Mouse (Mus musculus) limb, embryonic 12.5 days (tissue): Measurements from ENCODE around the gene Lctl. TPM values are rescaled to one million over a fixed set of nuclear protein-coding genes. Genes with fewer than 3 reads are reported as not detected.
"Not testable (repeated sequence)": the region's sequence is repeated elsewhere in the genome, so short reads cannot be mapped to it uniquely, and the experiment has no call there.

Source experiments
- ATAC-seq: fragments of 200-750 bp; cut with Nextera tagmentation; 2 replicates; pipeline ENCODE4 v1.8.0; 2017; ENCODE audit warnings: low read depth, moderate TSS enrichment; ENCODE audit not compliant: insufficient number of reproducible peaks, insufficient read depth, low FRiP score, low TSS enrichment
- H3K27ac ChIP-seq: fragments of 300-500 bp; sonication (generic); 2 replicates; pipeline ENCODE4 v1.5.1; 2016; ENCODE audit warnings: mild to moderate bottlenecking, moderate library complexity
- H3K27me3 ChIP-seq: fragments of 300-500 bp; sonication (generic); 2 replicates; pipeline ENCODE4 v1.6.1; 2016; ENCODE audit warnings: mild to moderate bottlenecking, moderate library complexity
- H3K36me3 ChIP-seq: fragments of 300-500 bp; sonication (generic); 2 replicates; pipeline ENCODE4 v1.6.1; 2016; ENCODE audit warnings: mild to moderate bottlenecking, moderate library complexity
- H3K4me1 ChIP-seq: fragments of 300-500 bp; sonication (generic); replicated peaks from 2 replicates; pipeline ENCODE4 v1.6.1; 2016
- H3K4me2 ChIP-seq: fragments of 300-500 bp; sonication (generic); 2 replicates; pipeline ENCODE4 v1.6.1; 2016; ENCODE audit warnings: mild to moderate bottlenecking, moderate library complexity
- H3K4me3 ChIP-seq: fragments of 300-500 bp; sonication (generic); replicated peaks from 2 replicates; pipeline ENCODE4 v1.5.1; 2016; ENCODE audit warnings: mild to moderate bottlenecking
- H3K9ac ChIP-seq: fragments of 300-500 bp; sonication (generic); replicated peaks from 2 replicates; pipeline ENCODE4 v1.6.1; 2016; ENCODE audit warnings: mild to moderate bottlenecking, moderate library complexity
- H3K9me3 ChIP-seq: fragments of 300-500 bp; sonication (generic); 2 replicates; pipeline ENCODE4 v1.6.1; 2016; ENCODE audit warnings: mild to moderate bottlenecking, moderate library complexity
- WGBS: fragments of 180-500 bp; shearing (Covaris S2); methylation state at CpG from one replicate; pipeline ENCODE4 v1.1.7; 2016; 5-methylcytosine and 5-hydroxymethylcytosine counted together
- polyA plus RNA-seq: library from polyadenylated mRNA; unstranded; fragments of >200 nt; fragmentation: Nextera tagmentation; extraction: Ambion mirVana; gene quantifications from 2 replicates; pipeline ENCODE4 v1.2.1, GENCODE M21; 2016

The Lctl gene
- polyA plus RNA-seq, 1 experiment from 2014 or later, result not detected

DNA sequence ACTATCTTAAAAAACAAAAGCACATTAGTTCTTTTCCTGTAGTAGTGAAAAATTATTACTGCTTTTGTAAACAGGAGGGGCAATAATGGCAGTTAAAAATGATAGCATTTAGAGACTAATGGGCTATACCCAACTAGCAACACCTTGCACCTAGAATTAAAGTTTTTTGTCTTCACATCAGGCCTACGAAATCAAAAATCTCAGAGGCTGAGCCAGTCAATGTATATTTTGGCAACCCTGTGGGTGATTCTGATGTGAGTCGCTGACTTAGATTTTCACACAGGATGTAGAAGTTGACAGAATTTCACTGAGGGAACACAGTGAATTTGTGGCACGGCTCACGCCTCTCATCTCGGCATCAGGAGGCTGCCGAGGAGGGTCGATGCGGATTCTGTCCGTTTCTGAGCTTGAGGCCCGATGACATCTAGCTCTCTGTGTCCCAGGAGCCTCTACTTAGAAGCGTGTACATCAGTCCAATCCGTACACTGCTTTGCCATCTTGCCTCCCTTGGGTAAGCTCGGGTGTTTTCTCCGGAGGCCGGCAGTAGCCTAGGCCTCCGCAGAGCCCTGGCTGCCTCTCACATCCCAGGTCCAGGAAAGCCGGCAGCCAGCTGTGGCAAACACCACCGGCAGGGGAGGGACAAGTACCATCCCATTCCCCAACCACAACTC, 55.3 kb downstream of the Lctl start:
- Histone ChIP-seq H3K9me3 (no peaks in the 10 kb centered on the region), H3K9ac (peak overlapping the region; percentile 89), H3K4me2 (peak overlapping the region; percentile 87), H3K4me1 (peaks cover 26% of the 10 kb centered on the region), H3K4me3 (peak overlapping the region; percentile 86), H3K36me3 (peaks cover 35% of the 10 kb centered on the region), H3K27ac (peak overlapping the region; percentile 89), H3K27me3 (no peaks in the 10 kb centered on the region)
- WGBS, result 3% methylated on average over 18 of the region's 18 CpGs
- peak; percentile 71 for ATAC-seq

DNA sequence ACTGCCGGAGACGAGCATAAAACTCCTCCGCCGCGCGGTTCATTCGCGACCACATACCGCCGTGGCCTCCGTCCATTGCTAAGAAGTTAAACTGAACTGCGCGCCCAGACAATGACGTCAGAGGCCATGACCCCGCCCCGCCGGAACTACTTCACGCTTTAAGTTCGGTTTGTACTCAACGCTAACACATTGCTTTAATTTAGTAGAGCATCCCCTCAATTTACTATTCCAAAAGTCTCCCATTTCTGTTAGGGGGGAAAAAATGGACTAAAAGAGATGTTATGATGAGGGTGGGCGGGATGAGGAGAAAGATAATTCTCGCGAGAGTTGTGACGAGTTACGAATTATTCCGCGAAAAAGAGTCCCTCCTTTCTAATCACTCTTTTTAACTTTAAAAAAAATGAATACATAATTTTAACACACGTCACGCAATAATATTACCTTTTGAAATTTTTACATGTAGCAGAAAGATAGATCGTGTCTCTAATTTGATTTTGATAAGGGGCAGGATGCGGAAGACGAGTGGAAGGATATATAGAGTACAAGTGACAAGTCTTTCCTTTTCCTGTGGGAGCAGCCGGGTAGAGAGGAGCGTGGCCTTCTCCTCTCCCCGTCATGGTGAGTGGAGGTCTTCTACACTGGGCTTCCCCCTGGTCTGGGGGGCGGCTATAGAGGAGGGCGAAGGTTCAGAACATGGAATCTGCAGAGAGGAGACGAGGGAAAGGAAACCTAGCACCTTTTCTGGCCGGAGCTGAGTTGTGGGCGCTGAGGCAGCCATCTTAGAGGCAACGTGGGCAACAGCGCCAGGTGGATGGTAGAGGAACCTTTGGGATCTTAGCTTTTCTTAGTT, 56.1 kb downstream of the Lctl start, which contains the start of the genes Zwilch and Rpl4:
TSS of gene Zwilch (minus strand) at position 289 of the 850 bp plus-strand sequence.
TSS of gene Rpl4 (plus strand) at position 560 of the 850 bp plus-strand sequence.
- under 1% methylated on average over 42 of the region's 42 CpGs for WGBS
- Histone ChIP-seq H3K9me3 (no peaks in the 10 kb centered on the region), H3K36me3 (peaks cover 36% of the 10 kb centered on the region), H3K4me1 (peaks cover 26% of the 10 kb centered on the region), H3K9ac (peak within 1 kb of the TSS; percentile 89), H3K27me3 (no peaks in the 10 kb centered on the region), H3K4me3 (peak within 1 kb of the TSS; percentile 86), H3K4me2 (peak within 1 kb of the TSS; percentile 87), H3K27ac (peak within 1 kb of the TSS; percentile 89)
- ATAC-seq, result peak; percentile 75

- WGBS, result under 1% methylated on average over 16 of the region's 16 CpGs
- no peak for ATAC-seq
- H3K36me3 ChIP-seq, result peaks cover 42% of the 10 kb centered on the region
Observed at GRCm38 (mm10) chr9:64173666-64174220, 56.8 kb downstream of the Lctl start.

DNA sequence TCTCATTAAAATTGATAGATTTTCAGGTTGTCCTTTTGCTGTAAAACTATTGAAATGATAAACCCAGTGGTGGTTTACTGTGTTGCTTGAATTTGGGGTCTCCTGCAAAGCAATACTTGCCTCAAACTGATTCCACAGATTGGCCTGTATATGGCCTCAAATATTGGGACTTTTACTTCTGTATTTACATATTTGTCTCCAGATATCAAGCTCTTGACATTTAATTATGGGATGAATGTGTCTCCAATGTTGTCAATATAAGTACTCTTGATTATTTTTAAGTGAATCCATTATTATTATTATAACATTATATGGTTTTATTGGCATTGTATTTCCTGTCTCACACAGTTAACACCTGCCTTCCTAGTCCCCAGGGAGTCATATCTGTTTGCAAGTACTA, 57.4 kb downstream of the Lctl start:
- Histone ChIP-seq H3K4me1 (peaks cover 26% of the 10 kb centered on the region), H3K4me3 (peak overlapping the region; percentile 86), H3K27ac (no peak overlapping the region), H3K4me2 (peak overlapping the region; percentile 87), H3K27me3 (no peaks in the 10 kb centered on the region), H3K9me3 (no peaks in the 10 kb centered on the region), H3K36me3 (peaks cover 44% of the 10 kb centered on the region), H3K9ac (peak overlapping the region; percentile 89)
- no peak for ATAC-seq

More at GRCm38 (mm10) chr9:64173666-64174220, 56.8 kb downstream of the Lctl start:
- Histone ChIP-seq H3K27me3 (no peaks in the 10 kb centered on the region), H3K9me3 (no peaks in the 10 kb centered on the region), H3K4me3 (peak overlapping the region; percentile 86), H3K4me1 (peaks cover 26% of the 10 kb centered on the region), H3K4me2 (peak overlapping the region; percentile 87), H3K27ac (peak overlapping the region; percentile 89), H3K9ac (peak overlapping the region; percentile 89)

GRCm38 (mm10) chr9:64174766-64175165, 57.8 kb downstream of the Lctl start:
- WGBS, result 66% methylated on average over 8 of the region's 8 CpGs
- H3K27me3 ChIP-seq, result no peaks in the 10 kb centered on the region
- peaks cover 30% of the 10 kb centered on the region for H3K4me1 ChIP-seq
- peaks cover 44% of the 10 kb centered on the region for H3K36me3 ChIP-seq
- no peaks in the 10 kb centered on the region for H3K9me3 ChIP-seq
- peak overlapping the region; percentile 89; the same call in 1 of the 2 replicates for H3K9ac ChIP-seq
- H3K27ac ChIP-seq, result no peak overlapping the region
- peak overlapping the region; percentile 87 for H3K4me2 ChIP-seq
- H3K4me3 ChIP-seq, result peak overlapping the region; percentile 86
- no peak for ATAC-seq

DNA sequence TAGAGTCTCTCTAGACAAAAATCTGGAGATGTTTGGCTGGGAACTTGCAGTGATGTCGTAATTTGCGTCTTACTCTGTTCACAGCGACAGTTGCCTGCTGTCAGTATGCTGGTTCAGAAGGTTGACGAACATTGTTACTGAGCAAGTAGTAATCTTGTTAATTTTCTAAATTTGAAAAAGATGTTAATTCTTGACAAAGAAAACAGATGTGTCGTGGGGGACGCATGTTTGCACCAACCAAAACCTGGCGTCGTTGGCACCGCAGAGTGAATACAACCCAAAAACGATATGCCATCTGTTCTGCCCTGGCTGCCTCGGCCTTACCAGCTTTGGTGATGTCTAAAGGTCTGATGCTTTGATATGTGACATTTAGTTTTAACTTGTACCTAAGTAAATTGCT, 58.4 kb downstream of the Lctl start:
- Histone ChIP-seq H3K4me1 (peaks cover 34% of the 10 kb centered on the region), H3K9me3 (no peaks in the 10 kb centered on the region), H3K4me2 (peak overlapping the region; percentile 87; the same call in 1 of the 2 replicates), H3K36me3 (peaks cover 49% of the 10 kb centered on the region), H3K27me3 (no peaks in the 10 kb centered on the region), H3K4me3 (no peak overlapping the region), H3K9ac (no peak overlapping the region), H3K27ac (no peak overlapping the region)
- WGBS, result 87% methylated on average over 11 of the region's 11 CpGs
- no peak for ATAC-seq

- peak overlapping the region; percentile 63 for H3K4me3 ChIP-seq
- H3K4me2 ChIP-seq, result peak overlapping the region; percentile 63
- no peaks in the 10 kb centered on the region for H3K9me3 ChIP-seq
- 34% methylated on average over 3 of the region's 3 CpGs for WGBS
- 0 out of 2 replicates have a peak, but pooled peaks have one; percentile 20 for ATAC-seq
- H3K27ac ChIP-seq, result peak overlapping the region; percentile 86
- no peaks in the 10 kb centered on the region for H3K27me3 ChIP-seq
- peaks cover 76% of the 10 kb centered on the region for H3K36me3 ChIP-seq
- no peak overlapping the region for H3K9ac ChIP-seq
- H3K4me1 ChIP-seq, result peaks cover 26% of the 10 kb centered on the region
Observed at GRCm38 (mm10) chr9:64178610-64178973, 61.6 kb downstream of the Lctl start.

DNA sequence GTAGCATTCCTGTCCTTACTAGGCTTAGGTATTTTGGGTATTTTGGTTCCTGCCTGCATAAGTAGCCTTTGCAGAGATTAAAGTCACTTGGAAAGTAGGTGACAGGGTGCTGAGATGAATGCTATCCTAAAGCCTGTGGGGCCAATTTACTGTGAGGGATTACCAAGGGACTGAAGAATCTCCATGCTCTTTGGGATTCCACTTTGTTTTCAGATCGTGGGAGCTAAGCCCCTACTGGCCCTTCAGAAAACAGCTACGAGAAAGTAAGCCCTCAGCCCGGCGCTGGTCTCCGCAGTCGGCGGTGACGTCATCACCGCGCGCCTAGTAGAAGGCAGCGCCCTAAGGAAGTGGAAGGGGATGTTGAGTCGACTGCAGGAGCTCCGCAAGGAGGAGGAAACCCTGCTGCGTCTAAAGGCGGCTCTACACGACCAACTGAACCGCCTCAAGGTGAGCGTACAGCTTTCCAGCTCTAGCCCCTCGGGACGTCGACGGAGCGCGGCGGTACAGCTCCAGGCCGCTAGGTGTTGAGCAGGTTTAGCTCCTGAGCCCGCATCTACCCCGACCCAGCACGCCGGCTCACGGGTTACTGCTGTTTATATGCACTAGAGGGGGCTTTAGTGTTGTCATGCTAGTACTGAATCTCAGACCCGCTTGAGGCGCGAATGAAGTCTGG, 62.2 kb downstream of the Lctl start, which contains the start of gene Snapc5:
TSS of gene Snapc5 (plus strand) at position 301 of the 673 bp plus-strand sequence.
- Histone ChIP-seq H3K27ac (peak within 1 kb of the TSS; percentile 86), H3K9me3 (no peaks in the 10 kb centered on the region), H3K4me2 (peak within 1 kb of the TSS; percentile 63), H3K9ac (peak within 1 kb of the TSS; percentile 69), H3K4me3 (peak within 1 kb of the TSS; percentile 63), H3K27me3 (no peaks in the 10 kb centered on the region), H3K36me3 (peaks cover 76% of the 10 kb centered on the region), H3K4me1 (peaks cover 24% of the 10 kb centered on the region)
- under 1% methylated on average over 35 of the region's 35 CpGs for WGBS
- ATAC-seq, result peak; percentile 93

DNA sequence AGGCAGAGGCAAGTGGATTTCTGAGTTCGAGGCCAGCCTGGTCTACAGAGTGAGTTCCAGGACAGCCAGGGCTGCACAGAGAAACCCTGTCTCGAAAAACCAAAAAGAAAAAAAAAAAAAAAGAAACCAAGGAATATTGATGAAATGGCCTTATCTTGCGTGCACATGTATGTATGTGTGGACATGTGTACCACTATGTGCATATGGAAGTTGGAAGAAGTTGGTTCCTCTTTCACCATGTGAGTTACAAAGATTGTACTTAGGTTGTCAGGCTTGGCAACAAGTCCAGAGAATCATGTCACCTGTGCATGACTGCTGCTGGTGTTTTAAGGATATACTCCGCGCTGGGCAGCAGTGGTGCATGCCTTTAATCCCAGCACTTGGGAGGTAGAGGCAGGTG, 66.3 kb downstream of the Lctl start:
- not testable (repeated sequence) for H3K9me3 ChIP-seq, H3K9ac ChIP-seq, H3K4me3 ChIP-seq, H3K4me2 ChIP-seq, H3K27me3 ChIP-seq, ATAC-seq, H3K27ac ChIP-seq, H3K4me1 ChIP-seq
- peaks cover 74% of the 10 kb centered on the region for H3K36me3 ChIP-seq
- WGBS, result 91% methylated on average over 5 of the region's 5 CpGs

DNA sequence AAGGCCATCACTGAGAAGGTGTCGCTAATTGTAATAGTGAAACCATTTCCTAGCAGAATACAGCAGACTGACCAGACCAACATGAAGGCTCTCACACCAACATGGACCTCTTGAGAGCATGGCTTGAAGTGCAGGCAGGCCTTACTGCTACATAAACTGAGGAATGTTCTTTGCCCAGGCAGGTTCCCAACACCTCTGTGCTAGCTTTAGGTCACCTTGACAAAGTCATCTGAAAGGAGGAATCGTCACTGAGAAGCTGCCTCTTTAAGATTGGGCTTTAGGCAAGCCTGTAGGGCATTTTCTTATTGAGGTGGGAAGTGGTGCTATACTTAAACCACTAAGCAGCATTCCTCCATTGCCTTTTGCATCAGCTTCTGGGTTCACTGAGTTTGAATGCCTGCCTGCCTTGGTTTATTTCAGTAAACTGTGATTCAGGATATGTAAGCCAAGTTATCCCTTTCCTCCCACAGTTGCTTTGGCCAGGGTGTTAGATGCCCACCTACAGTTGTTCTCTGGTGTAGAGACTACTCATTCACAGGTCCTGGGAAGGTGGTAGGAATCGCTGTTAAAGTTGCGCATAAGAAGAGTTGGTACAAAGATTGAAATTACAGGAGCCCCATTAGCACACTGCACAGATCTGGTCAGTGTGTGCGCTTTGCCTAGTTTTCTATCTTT, 67.4 kb downstream of the Lctl start:
- H3K4me3 ChIP-seq, result no peak overlapping the region
- 94% methylated on average over 5 of the region's 5 CpGs for WGBS
- no peaks in the 10 kb centered on the region for H3K27me3 ChIP-seq
- no peak for ATAC-seq
- H3K9me3 ChIP-seq, result no peaks in the 10 kb centered on the region
- peaks cover 78% of the 10 kb centered on the region for H3K36me3 ChIP-seq
- H3K4me1 ChIP-seq, result peaks cover 7% of the 10 kb centered on the region
- H3K27ac ChIP-seq, result no peak overlapping the region
- no peak overlapping the region for H3K4me2 ChIP-seq
- no peak overlapping the region for H3K9ac ChIP-seq
